Mouse (Mus musculus): Measurements from ENCODE around the gene Nqo1.

DNA sequence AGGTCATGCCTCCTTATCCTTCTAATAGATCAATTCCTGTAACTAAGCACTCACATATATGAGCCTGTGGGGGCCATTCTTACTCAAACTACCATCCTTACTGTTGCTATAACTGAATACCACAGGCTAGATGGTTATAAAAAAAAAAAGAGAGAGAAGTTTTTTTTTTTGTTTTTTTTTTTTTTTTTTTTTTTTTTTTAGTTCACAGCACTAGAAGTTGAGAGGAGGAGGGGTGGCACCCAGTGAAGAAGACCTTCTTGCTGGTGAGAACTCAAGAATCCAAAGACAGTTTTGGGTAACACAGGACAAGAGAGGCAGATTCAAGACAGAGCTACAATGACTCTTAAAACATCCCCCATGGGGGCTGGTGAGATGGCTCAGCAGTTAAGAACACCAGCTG, 7.6 kb downstream of the Nqo1 start:
- TF ChIP-seq CTCF (IDR thresholded peaks at IDR 0.05) (no peak), POLR2A (IDR thresholded peaks at IDR 0.05; ENCODE audit: insufficient read depth, low read depth, low read length) (no peak)

Measured in heart, adult 2 months (tissue).